Mouse (Mus musculus) CD4-positive, CD25-positive, alpha-beta regulatory T cell, adult 4 months (primary cell): ENCODE results near the gene Ccdc22. TPM values are rescaled to one million over a fixed set of nuclear protein-coding genes. Genes with fewer than 3 reads are reported as not detected.
A peak's percentile ranks its signal among the peaks of the same experiment; 100 is the strongest.

Experiments used
- ATAC-seq: one replicate; pipeline ENCODE4 v1.8.0; 2017
- polyA plus RNA-seq, 2 experiments: library from polyadenylated mRNA; unstranded; fragments of 100-300 nt; shearing (Covaris generic); gene quantifications; one replicate each; pipeline ENCODE4 v1.2.1; 2017

Ccdc22 gene
- 10 to 100 TPM; 14.0 to 27.4 TPM for polyA plus RNA-seq

- ATAC-seq, result peak; percentile 95
Measured at GRCm38 (mm10) chrX:7604879-7605574, at the start of gene Ccdc22. TSS of gene Ccdc22 (minus strand) at chrX:7605517.

DNA sequence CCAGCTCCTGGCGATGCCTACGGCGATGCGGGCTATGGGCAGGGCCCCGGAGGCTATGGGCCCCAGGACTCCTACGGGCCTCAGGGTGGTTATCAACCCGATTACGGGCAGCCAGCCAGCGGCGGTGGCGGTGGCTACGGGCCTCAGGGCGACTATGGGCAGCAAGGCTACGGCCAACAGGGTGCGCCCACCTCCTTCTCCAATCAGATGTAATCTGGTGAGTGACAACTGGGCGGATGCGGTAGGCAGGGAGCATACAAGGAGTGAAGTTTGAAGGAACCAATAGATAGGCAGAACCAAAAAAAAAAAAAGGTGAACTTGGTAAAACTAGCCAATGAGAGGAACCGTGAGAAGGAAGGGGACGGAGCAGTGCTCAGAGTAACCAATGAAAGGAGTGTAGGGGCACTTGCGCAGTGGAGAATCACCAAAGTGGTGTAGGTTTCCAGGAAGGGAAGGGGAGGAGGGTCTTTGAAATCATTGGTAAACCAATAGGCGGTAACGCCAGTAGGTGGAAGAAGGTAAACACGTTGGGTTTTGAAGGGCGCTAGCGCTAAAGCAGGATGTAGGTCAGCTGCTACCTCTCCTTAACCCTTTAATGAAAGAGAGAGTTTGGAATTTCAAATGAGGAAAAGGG, 43.5 kb upstream of the Ccdc22 start:
- peak; percentile 89 for ATAC-seq

GRCm38 (mm10) chrX:7645349-7645748, 40.0 kb upstream of the Ccdc22 start:
- ATAC-seq, result peak; percentile 22

- no peak for ATAC-seq
Measured at GRCm38 (mm10) chrX:7640785-7641184, 35.5 kb upstream of the Ccdc22 start.

DNA sequence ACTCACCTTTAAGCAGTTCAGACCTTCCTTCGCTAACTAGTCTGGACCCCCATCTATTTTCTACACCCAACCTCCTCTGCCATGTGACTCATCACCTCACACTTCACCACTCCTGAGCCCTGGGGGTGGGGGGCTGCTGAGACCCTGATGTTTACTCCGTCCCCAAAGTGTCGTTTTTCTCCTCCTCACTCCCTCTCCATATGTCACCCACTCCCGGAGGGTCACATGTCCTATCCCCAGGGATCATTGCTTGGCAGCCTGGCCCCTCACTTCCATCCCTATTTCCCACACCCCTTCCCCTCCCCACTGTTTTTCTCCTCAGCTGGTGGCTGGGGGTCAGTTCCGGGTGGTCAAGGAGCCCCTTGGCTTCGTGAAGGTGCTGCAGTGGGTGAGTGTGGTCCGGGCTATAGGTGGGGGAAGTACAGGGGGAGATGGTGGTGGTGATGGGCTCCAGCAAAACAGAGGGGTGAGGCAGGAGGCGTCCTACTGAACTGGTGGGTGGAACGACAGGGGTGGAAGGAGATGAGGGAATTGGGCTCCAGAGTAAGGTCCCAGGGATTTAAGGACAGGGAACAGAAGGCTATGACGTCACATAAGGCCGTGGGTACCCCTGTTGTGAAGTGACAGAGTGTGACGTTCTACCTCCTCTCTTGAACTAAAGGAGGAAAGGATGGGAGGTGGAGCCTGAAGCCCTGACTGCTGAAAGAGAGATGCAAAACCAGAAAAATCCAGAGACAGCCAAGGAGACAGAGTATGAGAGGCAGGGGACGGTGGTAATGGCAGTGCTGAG, 34.4 kb upstream of the Ccdc22 start:
- ATAC-seq, result no peak

GRCm38 (mm10) chrX:7638401-7639091, 33.2 kb upstream of the Ccdc22 start, which contains the start of gene Syp:
TSS of gene Syp (plus strand) at chrX:7638471.
- ATAC-seq, result peak; percentile 90

- no peak for ATAC-seq
Measured at GRCm38 (mm10) chrX:7635101-7635500, 29.8 kb upstream of the Ccdc22 start.

GRCm38 (mm10) chrX:7632560-7632959, 27.2 kb upstream of the Ccdc22 start:
- no peak for ATAC-seq

DNA sequence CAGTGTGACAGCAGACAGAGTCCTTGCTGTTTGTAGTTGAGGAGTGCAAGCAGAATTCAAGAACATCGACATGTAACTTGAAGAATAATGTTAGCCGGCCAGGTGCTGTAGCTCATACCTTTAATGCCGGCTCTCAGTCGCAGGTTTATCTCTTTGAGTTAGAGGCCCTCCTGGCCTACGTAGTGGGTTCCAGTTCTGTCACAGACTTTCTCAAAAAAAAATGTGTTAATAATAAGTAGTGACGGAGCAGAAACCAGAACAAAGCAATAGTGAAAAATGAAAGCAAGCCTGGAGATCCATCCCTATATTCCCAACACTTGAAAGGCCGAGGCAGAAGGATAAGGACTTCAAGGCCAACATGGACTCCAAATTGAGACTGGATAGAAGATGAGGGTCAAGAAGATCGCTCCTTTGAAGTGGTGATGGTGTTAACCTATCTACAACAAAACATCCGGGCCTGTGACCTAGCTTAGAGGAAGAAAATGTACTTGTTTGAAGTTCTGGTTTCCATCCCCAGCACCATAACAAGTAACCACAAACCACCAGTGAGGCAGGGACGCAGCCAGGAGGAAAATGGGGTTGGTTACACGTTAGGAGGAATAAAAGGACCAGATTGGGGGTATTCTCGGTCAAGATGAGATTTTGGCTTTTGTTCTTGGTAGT, 12.7 kb upstream of the Ccdc22 start:
- ATAC-seq, result peak; percentile 90

DNA sequence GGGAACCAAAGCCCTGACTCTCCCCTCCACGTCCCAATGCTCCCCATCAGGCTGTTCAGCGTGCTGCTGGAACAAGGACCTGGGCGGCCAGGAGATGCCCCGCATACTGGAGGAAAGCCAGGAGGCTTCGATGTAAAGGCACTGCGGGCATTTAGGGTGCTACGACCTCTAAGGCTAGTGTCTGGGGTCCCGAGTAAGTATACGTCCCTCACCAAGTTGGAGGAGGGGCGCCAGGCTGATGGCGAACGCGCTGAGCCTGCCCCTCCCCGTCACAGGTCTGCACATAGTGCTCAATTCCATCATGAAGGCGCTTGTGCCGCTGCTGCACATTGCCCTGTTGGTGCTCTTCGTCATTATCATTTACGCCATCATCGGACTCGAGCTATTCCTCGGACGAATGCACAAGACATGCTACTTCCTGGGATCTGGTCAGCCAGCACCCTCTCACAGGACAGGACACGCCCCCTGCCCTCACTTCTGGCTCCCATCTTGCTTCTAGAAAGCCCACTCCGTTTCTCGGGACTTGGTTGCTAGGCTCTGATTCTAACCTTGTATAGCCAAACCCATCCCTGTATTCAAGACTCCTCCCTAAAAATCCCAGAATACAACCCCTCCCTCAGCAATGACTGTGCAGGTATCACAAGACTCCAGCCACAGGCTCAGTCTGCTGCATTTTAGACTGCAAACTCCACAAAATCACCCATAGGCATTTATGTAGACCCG, 5.4 kb upstream of the Ccdc22 start:
- no peak for ATAC-seq

DNA sequence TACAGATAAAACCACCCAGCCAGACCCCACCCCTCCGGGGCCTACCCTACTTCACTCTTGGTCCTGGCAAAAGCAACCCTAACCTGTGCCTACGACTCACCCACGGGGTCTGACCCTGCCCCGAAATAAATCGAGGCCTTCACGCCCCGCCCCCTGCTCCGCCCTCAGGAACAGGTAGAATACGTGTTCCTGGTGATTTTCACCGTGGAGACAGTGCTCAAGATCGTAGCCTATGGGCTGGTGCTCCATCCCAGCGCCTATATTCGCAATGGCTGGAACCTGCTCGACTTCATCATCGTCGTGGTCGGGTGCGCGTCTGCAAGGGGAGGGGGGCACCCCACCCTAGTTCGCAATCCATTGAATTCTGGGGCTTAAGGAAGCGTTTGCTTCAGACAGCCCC, 4.7 kb upstream of the Ccdc22 start:
- no peak for ATAC-seq

DNA sequence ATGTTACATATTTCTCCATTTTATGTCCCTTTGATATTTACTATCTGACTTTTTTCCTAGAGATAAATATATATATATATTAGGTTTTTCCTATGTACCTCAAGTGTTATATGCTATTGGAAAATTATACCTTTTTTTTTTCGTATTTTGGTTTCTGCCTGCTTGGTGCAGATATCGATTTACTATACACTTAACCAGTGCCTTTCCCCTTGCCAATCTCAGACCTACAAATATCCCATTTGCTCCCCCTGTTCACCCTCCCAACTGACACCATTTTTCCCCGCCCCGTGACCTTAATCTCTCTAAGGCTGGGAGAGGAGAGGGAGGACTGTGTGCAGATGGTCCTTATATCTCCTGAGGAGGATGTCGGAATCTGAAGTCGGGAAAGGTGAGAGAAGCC, 1.5 kb upstream of the Ccdc22 start, which contains the start of gene Cacna1f:
Gene Cacna1f (plus strand): TSS at position 301 of the 400 bp plus-strand sequence.
- no peak for ATAC-seq

DNA sequence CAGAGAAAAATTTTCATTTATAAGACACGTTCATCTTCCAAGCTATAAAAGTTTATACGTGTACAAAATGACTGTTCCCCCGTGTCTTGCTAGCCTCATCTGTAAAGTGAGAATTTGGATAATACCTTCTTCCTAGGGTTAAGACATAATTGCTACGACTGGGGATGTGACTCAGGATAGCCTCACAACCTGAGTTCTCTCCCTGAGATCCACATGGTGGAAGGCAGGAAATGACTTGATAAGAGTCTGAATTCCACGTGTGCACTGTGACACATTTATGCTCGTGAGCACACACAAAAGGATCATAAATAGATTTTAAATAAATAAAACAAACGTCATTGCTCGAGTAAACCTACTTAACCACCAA, 241 bp upstream of the Ccdc22 start:
- ATAC-seq, result peak; percentile 46

DNA sequence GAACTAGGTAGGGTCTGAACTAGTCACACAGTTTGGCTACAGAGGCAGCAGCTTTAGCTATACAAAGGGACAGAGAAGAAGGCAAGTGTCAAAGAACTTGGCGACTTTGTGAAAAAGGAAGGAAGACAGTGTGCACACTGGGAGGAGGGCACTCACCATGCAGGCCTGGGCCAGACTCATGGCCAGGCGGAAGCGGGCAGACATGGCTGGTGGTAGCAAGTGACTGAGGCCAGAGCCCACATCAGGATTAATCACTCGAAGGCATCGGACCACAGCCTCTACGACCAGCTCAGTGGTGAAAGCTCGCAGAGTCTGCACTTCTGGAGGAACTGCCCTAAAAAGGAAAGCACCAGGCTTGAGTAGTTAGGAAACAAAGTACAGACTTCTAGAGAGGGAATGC, 1.3 kb downstream of the Ccdc22 start:
- no peak for ATAC-seq

- ATAC-seq, result no peak
Measured at GRCm38 (mm10) chrX:7595371-7595770, 9.9 kb downstream of the Ccdc22 start.

DNA sequence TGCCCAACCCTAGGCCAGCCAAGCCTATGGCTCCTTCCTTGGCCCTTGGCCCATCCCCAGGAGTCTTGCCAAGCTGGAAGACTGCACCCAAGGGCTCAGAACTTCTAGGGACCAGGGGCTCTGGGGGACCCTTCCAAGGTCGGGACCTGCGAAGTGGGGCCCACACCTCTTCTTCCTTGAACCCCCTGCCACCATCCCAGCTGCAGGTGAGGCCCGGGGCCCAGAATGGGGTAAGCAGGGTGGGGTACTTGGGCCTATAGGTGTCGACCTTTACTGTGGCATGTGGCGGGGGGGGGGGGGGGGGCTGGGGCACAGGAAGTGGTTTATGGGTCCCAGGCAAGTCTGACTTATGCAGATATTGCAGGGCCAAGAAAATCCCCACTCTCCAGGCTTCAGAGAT, 19.0 kb downstream of the Ccdc22 start:
- ATAC-seq, result peak; percentile 14

GRCm38 (mm10) chrX:7583881-7584280, 21.4 kb downstream of the Ccdc22 start:
- peak; percentile 72 for ATAC-seq

- ATAC-seq, result no peak
Measured at GRCm38 (mm10) chrX:7581151-7581550, 24.2 kb downstream of the Ccdc22 start.

DNA sequence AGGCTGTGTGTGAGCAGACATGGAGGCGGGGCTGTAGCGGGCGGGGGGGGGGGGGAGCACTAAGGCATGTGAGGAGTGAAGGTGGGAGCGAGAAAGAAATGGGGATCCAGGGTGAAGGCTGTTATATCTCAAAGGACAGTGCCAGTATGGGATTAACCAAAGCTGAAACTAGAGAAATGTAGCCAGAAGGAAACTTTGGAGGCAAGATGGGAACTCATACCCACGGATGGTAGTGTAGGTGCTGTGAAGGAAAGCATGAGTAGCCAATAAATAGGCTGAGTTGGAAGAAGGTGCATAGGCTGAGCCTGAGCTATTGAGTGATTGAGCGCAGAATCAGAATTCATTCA, 30.5 kb downstream of the Ccdc22 start:
- no peak for ATAC-seq

DNA sequence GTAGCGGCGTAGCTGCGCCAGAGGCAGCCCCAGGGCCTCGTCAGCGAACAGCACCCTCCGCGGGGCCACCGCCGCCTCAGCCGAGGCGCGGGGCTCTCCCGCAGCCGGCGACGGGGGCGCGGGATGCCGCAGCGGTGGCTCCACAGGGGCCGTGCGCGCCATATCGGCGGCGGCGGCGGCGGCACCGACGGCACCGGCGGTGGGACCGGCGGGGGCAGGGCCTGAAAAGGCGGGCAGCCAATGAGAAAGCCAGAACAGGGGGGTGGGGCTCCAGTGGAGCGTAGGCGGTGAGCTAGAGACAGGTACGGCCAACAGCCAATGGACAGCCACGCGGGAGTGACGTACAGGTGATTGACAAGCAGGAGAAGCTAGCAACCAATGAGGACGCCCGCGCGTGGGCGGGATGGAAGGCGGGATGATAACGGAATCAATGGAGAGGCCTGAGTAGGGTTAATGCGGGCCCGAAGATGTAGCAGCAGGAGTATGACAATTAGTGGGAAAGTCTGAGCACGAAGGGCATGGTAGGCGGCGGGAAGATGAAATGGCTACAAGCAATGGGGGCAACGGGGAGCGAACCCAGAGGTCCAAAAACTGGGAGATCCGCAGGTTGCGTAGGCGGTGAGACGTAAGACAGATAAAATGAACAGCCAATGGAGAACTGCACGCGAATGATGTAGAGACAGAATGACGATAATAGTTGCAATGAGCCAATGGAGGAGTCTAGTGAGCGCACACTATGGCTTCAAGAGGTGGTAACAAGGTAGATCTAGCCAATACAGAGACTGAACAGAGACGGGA, 31.0 kb downstream of the Ccdc22 start, which contains the start of gene Ppp1r3f:
Gene Ppp1r3f (minus strand): TSS at position 197 of the 798 bp plus-strand sequence.
- peak; percentile 70 for ATAC-seq
